Mouse (Mus musculus) bone marrow macrophage, adult 2 months (primary cell): Measurements from ENCODE around the gene Gm13283.
A peak's percentile ranks its signal among the peaks of the same experiment; 100 is the strongest.

ENCODE experiments used
- CTCF ChIP-seq: IDR thresholded peaks from 2 replicates; pipeline ENCODE4 v1.5.1; 2012; ENCODE audit warnings: low read depth, mild to moderate bottlenecking, low read length, moderate library complexity
- POLR2A ChIP-seq: IDR thresholded peaks from 2 replicates; pipeline ENCODE4 v1.6.1; 2012; ENCODE audit warnings: mild to moderate bottlenecking, low read depth, low read length, borderline replicate concordance

- peak; percentile 90 for TF ChIP-seq CTCF
- TF ChIP-seq POLR2A: no peak
These were observed 21.4 kb upstream of the Gm13283 start for GRCm38 (mm10) chr4:88738480-88738879.
